Mouse (Mus musculus): Measurements from ENCODE around the gene Slc4a4. TPM values are rescaled to one million over a fixed set of nuclear protein-coding genes. Genes with fewer than 3 reads are reported as not detected.

Slc4a4 gene
- polyA plus RNA-seq, 1 experiment from 2014 or later: 3.1 TPM

DNA sequence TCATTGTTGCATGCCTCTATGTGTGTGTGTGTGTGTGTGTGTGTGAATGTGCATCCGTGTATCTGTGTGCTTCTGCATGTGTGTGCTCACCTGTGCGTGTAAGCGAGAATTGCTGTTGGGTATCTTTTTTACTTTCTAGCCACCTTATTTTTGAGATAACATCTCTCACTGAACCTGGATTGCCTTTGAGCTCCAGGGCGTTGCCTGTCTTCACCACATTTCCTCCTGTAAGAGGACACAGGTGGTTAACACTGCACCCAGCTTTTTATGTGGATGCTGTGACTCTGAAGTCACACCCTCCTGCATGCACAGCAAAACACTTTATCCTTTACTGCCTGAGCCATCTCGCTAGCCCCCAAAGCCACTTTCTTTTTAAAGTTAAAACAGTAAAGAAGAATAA is 158.2 kb downstream of the Slc4a4 start:
- no peak overlapping the region for H3K9ac ChIP-seq
- H3K27ac ChIP-seq (replicated peaks): peak overlapping the region; percentile 77
- no peaks in the 10 kb centered on the region for H3K27me3 ChIP-seq (replicated peaks)
- peaks cover 46% of the 10 kb centered on the region for H3K4me1 ChIP-seq
- no peak overlapping the region for H3K4me2 ChIP-seq
- 89% methylated on average over 5 of the region's 5 CpGs for WGBS
- ATAC-seq (ENCODE audit: extremely low read depth, insufficient number of reproducible peaks, low FRiP score, low TSS enrichment): no peak
- no peaks in the 10 kb centered on the region for H3K9me3 ChIP-seq
- H3K4me3 ChIP-seq: no peak overlapping the region
- peaks cover 7% of the 10 kb centered on the region for H3K36me3 ChIP-seq

GRCm38 (mm10) chr5:89051577-89051976 is 165.0 kb downstream of the Slc4a4 start:
- Histone ChIP-seq H3K4me1 (peaks cover 13% of the 10 kb centered on the region; the same call in 1 of the 2 replicates), H3K4me2 (no peak overlapping the region), H3K4me3 (no peak overlapping the region), H3K27me3 (replicated peaks) (no peaks in the 10 kb centered on the region), H3K27ac (replicated peaks) (no peak overlapping the region), H3K9ac (no peak overlapping the region), H3K9me3 (no peaks in the 10 kb centered on the region), H3K36me3 (peaks cover 2% of the 10 kb centered on the region)
- 63% methylated on average over 5 of the region's 5 CpGs for WGBS
- ATAC-seq (ENCODE audit: extremely low read depth, insufficient number of reproducible peaks, low FRiP score, low TSS enrichment): no peak

DNA sequence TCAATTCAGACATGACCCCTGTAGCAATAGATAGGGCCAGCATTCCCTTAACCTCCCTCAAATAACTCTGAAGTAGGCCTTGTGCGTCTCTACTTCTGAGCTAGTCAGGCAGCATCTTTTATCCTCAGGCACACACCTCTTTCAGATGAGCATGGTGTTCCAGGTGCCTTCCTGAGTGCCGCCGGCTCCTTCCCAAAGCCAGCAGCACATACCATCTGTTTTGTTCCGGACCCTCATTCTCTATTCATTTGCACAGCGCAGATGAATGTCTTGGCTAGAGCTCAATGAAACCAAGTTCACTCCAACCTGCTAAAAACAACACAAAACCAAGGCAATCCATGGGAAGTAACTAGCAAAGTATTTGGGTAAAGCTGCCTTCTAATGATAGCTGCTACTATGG is 165.6 kb downstream of the Slc4a4 start:
- ATAC-seq (ENCODE audit: extremely low read depth, insufficient number of reproducible peaks, low FRiP score, low TSS enrichment): no peak
- H3K4me1 ChIP-seq: peaks cover 13% of the 10 kb centered on the region; the same call in 1 of the 2 replicates
- no peaks in the 10 kb centered on the region for H3K9me3 ChIP-seq
- H3K27me3 ChIP-seq (replicated peaks): no peaks in the 10 kb centered on the region
- H3K4me3 ChIP-seq: no peak overlapping the region
- no peak overlapping the region for H3K4me2 ChIP-seq
- H3K27ac ChIP-seq (replicated peaks): no peak overlapping the region
- no peak overlapping the region for H3K9ac ChIP-seq
- no peaks in the 10 kb centered on the region for H3K36me3 ChIP-seq
- 84% methylated on average over 5 of the region's 5 CpGs for WGBS

DNA sequence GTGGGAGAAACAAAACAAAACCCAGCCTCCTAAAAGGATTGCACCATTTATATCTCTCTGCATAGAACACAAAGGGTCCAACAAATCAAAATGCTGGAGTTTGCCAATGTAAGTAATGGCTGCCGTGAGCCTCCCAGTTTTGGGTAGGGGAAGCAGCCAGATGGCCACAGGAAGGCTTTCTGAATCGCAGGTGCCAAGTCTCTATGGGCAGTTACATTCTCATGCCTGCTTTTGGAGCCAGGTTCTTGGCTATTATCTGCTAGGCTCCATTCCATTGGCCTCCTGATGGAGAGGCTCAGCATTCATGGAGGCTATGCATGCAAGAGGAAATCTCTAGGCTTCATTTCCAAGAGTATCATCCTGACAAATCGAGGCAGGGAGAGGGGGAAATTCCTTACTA is 169.0 kb downstream of the Slc4a4 start:
- peaks cover 2% of the 10 kb centered on the region; the same call in 1 of the 2 replicates for H3K4me1 ChIP-seq
- H3K4me3 ChIP-seq: no peak overlapping the region
- H3K9me3 ChIP-seq: no peaks in the 10 kb centered on the region
- no peak overlapping the region for H3K4me2 ChIP-seq
- no peaks in the 10 kb centered on the region for H3K36me3 ChIP-seq
- 78% methylated on average over 3 of the region's 3 CpGs for WGBS
- H3K27ac ChIP-seq (replicated peaks): no peak overlapping the region
- no peak for ATAC-seq (ENCODE audit: extremely low read depth, insufficient number of reproducible peaks, low FRiP score, low TSS enrichment)
- H3K9ac ChIP-seq: no peak overlapping the region
- no peaks in the 10 kb centered on the region for H3K27me3 ChIP-seq (replicated peaks)

GRCm38 (mm10) chr5:89056370-89056769 is 169.8 kb downstream of the Slc4a4 start:
- Histone ChIP-seq H3K9me3 (no peaks in the 10 kb centered on the region), H3K36me3 (no peaks in the 10 kb centered on the region), H3K4me2 (no peak overlapping the region), H3K27ac (replicated peaks) (no peak overlapping the region), H3K9ac (no peak overlapping the region), H3K27me3 (replicated peaks) (no peaks in the 10 kb centered on the region), H3K4me1 (peaks cover 9% of the 10 kb centered on the region), H3K4me3 (no peak overlapping the region)
- ATAC-seq (ENCODE audit: extremely low read depth, insufficient number of reproducible peaks, low FRiP score, low TSS enrichment): no peak
- WGBS: 87% methylated on average over 2 of the region's 2 CpGs

DNA sequence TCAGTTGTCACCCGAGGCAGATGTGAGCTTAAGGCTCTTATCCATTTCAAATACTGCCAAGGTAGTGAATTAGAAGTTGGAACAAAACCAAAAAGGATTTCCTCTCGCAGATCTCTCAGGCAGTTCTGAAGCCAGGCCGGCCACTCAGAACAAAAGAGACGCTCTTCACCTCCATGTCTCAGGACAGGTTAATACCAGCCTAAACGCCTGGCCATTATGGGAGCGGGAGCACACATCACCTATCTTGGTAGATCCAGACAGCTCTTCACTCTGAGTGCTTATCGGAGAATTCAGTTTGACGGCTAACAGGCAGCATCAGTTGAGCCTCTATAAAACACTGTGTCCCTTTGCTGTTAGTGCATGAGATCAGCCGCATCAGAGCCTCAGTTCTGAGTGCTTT is 174.5 kb downstream of the Slc4a4 start:
- H3K4me1 ChIP-seq: peaks cover 19% of the 10 kb centered on the region
- H3K9ac ChIP-seq: 0 out of 2 replicates have a peak overlapping the region, but pooled peaks have one; percentile 10
- peak overlapping the region; percentile 36 for H3K4me2 ChIP-seq
- ATAC-seq (ENCODE audit: extremely low read depth, insufficient number of reproducible peaks, low FRiP score, low TSS enrichment): no peak
- no peaks in the 10 kb centered on the region for H3K9me3 ChIP-seq
- H3K4me3 ChIP-seq: no peak overlapping the region
- 23% methylated on average over 9 of the region's 9 CpGs for WGBS
- no peaks in the 10 kb centered on the region for H3K36me3 ChIP-seq
- no peaks in the 10 kb centered on the region for H3K27me3 ChIP-seq (replicated peaks)
- no peak overlapping the region for H3K27ac ChIP-seq (replicated peaks)

GRCm38 (mm10) chr5:89062286-89062685 is 175.7 kb downstream of the Slc4a4 start:
- Histone ChIP-seq H3K9me3 (no peaks in the 10 kb centered on the region), H3K4me2 (no peak overlapping the region), H3K9ac (no peak overlapping the region), H3K4me1 (peaks cover 27% of the 10 kb centered on the region), H3K27ac (replicated peaks) (no peak overlapping the region), H3K27me3 (replicated peaks) (no peaks in the 10 kb centered on the region), H3K36me3 (no peaks in the 10 kb centered on the region), H3K4me3 (no peak overlapping the region)
- 71% methylated on average over 5 of the region's 5 CpGs for WGBS
- ATAC-seq (ENCODE audit: extremely low read depth, insufficient number of reproducible peaks, low FRiP score, low TSS enrichment): no peak

GRCm38 (mm10) chr5:89067111-89067510 is 180.5 kb downstream of the Slc4a4 start:
- ATAC-seq (ENCODE audit: extremely low read depth, insufficient number of reproducible peaks, low FRiP score, low TSS enrichment): no peak
- no peaks in the 10 kb centered on the region for H3K36me3 ChIP-seq

GRCm38 (mm10) chr5:89068072-89068471 is 181.5 kb downstream of the Slc4a4 start:
- Histone ChIP-seq H3K9ac (no peak overlapping the region), H3K27me3 (replicated peaks) (no peaks in the 10 kb centered on the region), H3K4me1 (peaks cover 10% of the 10 kb centered on the region; the same call in 1 of the 2 replicates), H3K9me3 (no peaks in the 10 kb centered on the region), H3K4me3 (no peak overlapping the region), H3K27ac (replicated peaks) (no peak overlapping the region), H3K4me2 (no peak overlapping the region), H3K36me3 (no peaks in the 10 kb centered on the region)
- ATAC-seq (ENCODE audit: extremely low read depth, insufficient number of reproducible peaks, low FRiP score, low TSS enrichment): no peak
- WGBS: 87% methylated on average over 5 of the region's 5 CpGs

More at GRCm38 (mm10) chr5:89067111-89067510, 180.5 kb downstream of the Slc4a4 start:
- H3K4me1 ChIP-seq: peaks cover 14% of the 10 kb centered on the region
- H3K9ac ChIP-seq: no peak overlapping the region
- no peaks in the 10 kb centered on the region for H3K27me3 ChIP-seq (replicated peaks)
- H3K27ac ChIP-seq (replicated peaks): no peak overlapping the region
- no peaks in the 10 kb centered on the region for H3K9me3 ChIP-seq
- WGBS: 54% methylated on average over 4 of the region's 4 CpGs
- no peak overlapping the region for H3K4me2 ChIP-seq
- H3K4me3 ChIP-seq: no peak overlapping the region

DNA sequence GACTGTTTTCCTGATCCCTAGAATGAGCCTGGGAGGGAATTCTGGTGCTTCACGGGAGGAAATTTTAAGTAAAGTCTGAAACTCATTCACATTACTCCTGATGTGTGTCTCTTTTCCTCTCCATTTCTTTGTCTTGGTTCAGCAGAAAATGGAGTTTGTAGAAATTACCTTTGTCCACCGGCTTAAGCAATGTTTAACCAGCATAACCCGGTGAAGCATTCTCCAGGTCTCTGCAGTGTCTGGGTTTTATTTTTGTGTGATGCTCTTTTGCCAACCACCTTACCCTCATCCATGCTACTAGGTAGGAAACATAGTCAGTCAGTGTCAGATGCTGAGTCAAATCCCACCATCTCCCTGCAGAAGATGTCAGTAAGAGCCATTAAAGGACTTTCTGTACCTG is 183.4 kb downstream of the Slc4a4 start:
- H3K9ac ChIP-seq: no peak overlapping the region
- H3K4me1 ChIP-seq: peaks cover 10% of the 10 kb centered on the region; the same call in 1 of the 2 replicates
- H3K36me3 ChIP-seq: no peaks in the 10 kb centered on the region
- no peak overlapping the region for H3K4me2 ChIP-seq
- no peak overlapping the region for H3K4me3 ChIP-seq
- no peak overlapping the region for H3K27ac ChIP-seq (replicated peaks)
- no peaks in the 10 kb centered on the region for H3K9me3 ChIP-seq
- no peaks in the 10 kb centered on the region for H3K27me3 ChIP-seq (replicated peaks)
- 83% methylated on average over 3 of the region's 3 CpGs for WGBS
- ATAC-seq (ENCODE audit: extremely low read depth, insufficient number of reproducible peaks, low FRiP score, low TSS enrichment): no peak

DNA sequence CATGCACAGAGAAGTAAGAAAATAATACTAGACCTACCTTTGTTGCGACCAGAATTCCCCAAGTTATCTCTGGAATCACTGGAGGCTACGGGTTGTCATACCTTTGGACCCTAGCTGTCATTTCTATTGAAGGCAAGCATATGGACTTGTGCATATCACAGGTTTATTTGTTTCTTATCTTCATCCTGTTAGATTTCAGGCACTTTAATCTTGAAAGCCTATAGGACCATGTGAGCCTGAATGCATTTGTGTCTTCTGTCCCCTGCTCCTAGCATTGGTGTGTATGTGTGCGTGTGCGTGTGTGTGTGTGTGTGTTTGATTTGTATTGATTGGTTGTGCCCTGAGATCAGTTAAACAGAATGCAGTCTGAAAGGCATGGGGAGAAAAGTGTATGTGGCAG is 185.3 kb downstream of the Slc4a4 start:
- ATAC-seq (ENCODE audit: extremely low read depth, insufficient number of reproducible peaks, low FRiP score, low TSS enrichment): no peak
- Histone ChIP-seq H3K4me2 (no peak overlapping the region), H3K27me3 (replicated peaks) (no peaks in the 10 kb centered on the region), H3K4me1 (no peaks in the 10 kb centered on the region), H3K9ac (no peak overlapping the region), H3K9me3 (no peaks in the 10 kb centered on the region), H3K4me3 (no peak overlapping the region), H3K36me3 (no peaks in the 10 kb centered on the region), H3K27ac (replicated peaks) (no peak overlapping the region)
- WGBS: 84% methylated on average over 4 of the region's 4 CpGs

GRCm38 (mm10) chr5:89077711-89078110 is 191.1 kb downstream of the Slc4a4 start:
- WGBS: 64% methylated on average over 1 of the region's 1 CpGs
- Histone ChIP-seq H3K9ac (no peak overlapping the region), H3K4me1 (no peaks in the 10 kb centered on the region), H3K27me3 (replicated peaks) (no peaks in the 10 kb centered on the region), H3K4me3 (no peak overlapping the region), H3K27ac (replicated peaks) (no peak overlapping the region), H3K9me3 (no peaks in the 10 kb centered on the region), H3K36me3 (no peaks in the 10 kb centered on the region), H3K4me2 (no peak overlapping the region)
- no peak for ATAC-seq (ENCODE audit: extremely low read depth, insufficient number of reproducible peaks, low FRiP score, low TSS enrichment)

Data from heart, embryonic 13.5 days (tissue).